ENCODE assay signal across 22 mouse cellular contexts in genomic region chr5:115918597-115919351, GRCm38 (mm10).
DNase-seq lines count a peak whose midpoint lies in the region; ATAC-seq lines count a peak whose summit lies in the region.
"Had no signal": no experiment of that assay in that cellular context is flagged by ENCODE, and none has a peak within 500 bp of the region (broad histone marks: within the 10 kb centered on the region; RNA-seq: fewer than 3 reads in every experiment).

No protein-coding gene starts in this region.

- no peak overlapping the region for H3K4me3 ChIP-seq in liver, embryonic 15.5 days (replicated peaks)
- H3K4me3 ChIP-seq: embryonic facial prominence, embryonic 15.5 days; forebrain, embryonic 15.5 days; heart, embryonic 10.5 days; hindbrain, embryonic 13.5 days; kidney, embryonic 15.5 days; limb, embryonic 13.5 days; midbrain, embryonic 15.5 days had no signal

- peak overlapping the region; percentile 34 for H3K4me2 ChIP-seq in liver, embryonic 15.5 days
- H3K4me2 ChIP-seq: embryonic facial prominence, embryonic 15.5 days; forebrain, embryonic 15.5 days; hindbrain, embryonic 13.5 days; kidney, embryonic 15.5 days; limb, embryonic 13.5 days; midbrain, embryonic 15.5 days had no signal

- no peaks in the 10 kb centered on the region for H3K9me3 ChIP-seq in liver, embryonic 15.5 days (replicated peaks)
- H3K9me3 ChIP-seq: embryonic facial prominence, embryonic 15.5 days; forebrain, embryonic 15.5 days; heart, embryonic 10.5 days; hindbrain, embryonic 13.5 days; kidney, embryonic 15.5 days; limb, embryonic 13.5 days; midbrain, embryonic 15.5 days had no signal

- WGBS in liver, embryonic 15.5 days (ENCODE audit: insufficient replicate concordance) = 36% methylated on average over 23 of the region's 23 CpGs

- H3K27ac ChIP-seq in liver, embryonic 15.5 days (replicated peaks) = peak overlapping the region; percentile 68
- H3K27ac ChIP-seq: embryonic facial prominence, embryonic 15.5 days; forebrain, embryonic 15.5 days; heart, embryonic 10.5 days; hindbrain, embryonic 13.5 days; kidney, embryonic 15.5 days; limb, embryonic 13.5 days; midbrain, embryonic 15.5 days had no signal

- peak; percentile 55; the same call in 1 of the 2 replicates for ATAC-seq in erythroblast, adult 5-6 weeks (replicated peaks; ENCODE audit: low FRiP score, poor library complexity, severe bottlenecking)
- ATAC-seq in liver, embryonic 15.5 days (ENCODE audit: insufficient read depth) = peak; percentile 68
- ATAC-seq: forebrain, embryonic 15.5 days; intestine, embryonic 16.5 days; lung, postnatal 0 days; midbrain, embryonic 15.5 days had no signal

- H3K27me3 ChIP-seq in liver, embryonic 15.5 days = no peaks in the 10 kb centered on the region
- H3K27me3 ChIP-seq: embryonic facial prominence, embryonic 15.5 days; forebrain, embryonic 15.5 days; hindbrain, embryonic 13.5 days; kidney, embryonic 15.5 days; limb, embryonic 13.5 days; midbrain, embryonic 15.5 days had no signal

- peaks cover 33% of the 10 kb centered on the region for H3K4me1 ChIP-seq in liver, embryonic 15.5 days (replicated peaks)
- H3K4me1 ChIP-seq: embryonic facial prominence, embryonic 15.5 days; forebrain, embryonic 15.5 days; hindbrain, embryonic 13.5 days; midbrain, embryonic 15.5 days had no signal

- no peak overlapping the region for H3K9ac ChIP-seq in liver, embryonic 15.5 days
- H3K9ac ChIP-seq: embryonic facial prominence, embryonic 15.5 days; forebrain, embryonic 15.5 days; hindbrain, embryonic 13.5 days; kidney, embryonic 15.5 days; limb, embryonic 13.5 days; midbrain, embryonic 15.5 days had no signal

- DNase-seq in spleen, adult 12 weeks (ENCODE audit: low spot score) = peak; percentile 64
- DNase-seq in spleen, adult 18-20 months = no peak
- DNase-seq in spleen, postnatal 36 days (ENCODE audit: low spot score in 2 of 2) = peak; percentile 24 to 43
- no peak for DNase-seq in kidney, postnatal 10 days
- DNase-seq in heart, postnatal 4 days = no peak
- DNase-seq in gastrocnemius, adult 18-20 months (ENCODE audit: low spot score) = no peak
- DNase-seq: adrenal gland, adult 8-10 months; cerebellum, adult 9-11 months; gastrocnemius, postnatal 10 days; heart, postnatal 10 days; thymus, postnatal 36 days had no signal

- H3K36me3 ChIP-seq in liver, embryonic 15.5 days (replicated peaks) = peaks cover 23% of the 10 kb centered on the region
- H3K36me3 ChIP-seq: embryonic facial prominence, embryonic 15.5 days; forebrain, embryonic 15.5 days; hindbrain, embryonic 13.5 days; kidney, embryonic 15.5 days; limb, embryonic 13.5 days; midbrain, embryonic 15.5 days had no signal

Comparison
In these comparisons a context has a peak if more than half of its experiments do, and no peak if none do; other contexts are left out.
1. DNase-seq: peak in spleen, adult 12 weeks (single experiment) and spleen, postnatal 36 days (2 of 2); none in spleen, adult 18-20 months (0 of 2), kidney, postnatal 10 days (single experiment), heart, postnatal 4 days (single experiment) and gastrocnemius, adult 18-20 months (single experiment).